Mouse (Mus musculus) megakaryocyte, embryonic 14.5 days (primary cell): Measurements from ENCODE around the gene Arcn1.

ENCODE experiments used
- FLI1 ChIP-seq: IDR thresholded peaks from 2 replicates; pipeline ENCODE4 v1.6.1; 2012; ENCODE audit warnings: low read length, inconsistent platforms, mixed read lengths
- GATA1 ChIP-seq: IDR thresholded peaks from 3 replicates; pipeline ENCODE4 v1.6.1; 2012; ENCODE audit warnings: mixed read lengths, low read length, inconsistent platforms, borderline replicate concordance

- TF ChIP-seq GATA1 (no peak), FLI1 (no peak)
These were observed 5.4 kb upstream of the Arcn1 start for GRCm38 (mm10) chr9:44772750-44773651.
